Mouse (Mus musculus): ENCODE measurements at regions not wholly inside any gene's neighbourhood (a gene's known extent, or its start where the extent isn't known, plus 50 kb on each side); places are given as distances from the start of the nearest gene placed in this dataset.

GRCm38 (mm10) chr15:5462651-5463050 is 218.7 kb upstream of the Ptger4 start:
- TF ChIP-seq GATA1 (IDR thresholded peaks at IDR 0.05; ENCODE audit: low read depth, low read length) (no peak), CTCF (IDR thresholded peaks at IDR 0.05 in 2 of 3, conservative IDR thresholded peaks at IDR 0.05 in 1 of 3; ENCODE audit: control insufficient read depth in 1 of 3, insufficient read depth in 1 of 3, low read depth in 2 of 3, low read length in 3 of 3, poor library complexity in 1 of 3, severe bottlenecking in 1 of 3) (no peak), HCFC1 (IDR thresholded peaks at IDR 0.05; ENCODE audit: low read depth, low read length) (no peak), UBTF (IDR thresholded peaks at IDR 0.05; ENCODE audit: borderline replicate concordance, insufficient read depth, low read depth, low read length) (no peak), ZNF384 (IDR thresholded peaks at IDR 0.05; ENCODE audit: low read depth, low read length) (no peak)

Data from MEL (cell line).